Mouse (Mus musculus) neural tube, embryonic 10.5 days (tissue): ENCODE measurements around the gene Hpn.

Experiments used
- DNase-seq: peaks from one replicate; pipeline ENCODE4 v3.0.0-alpha.2; 2017; ENCODE audit warnings: low spot score; ENCODE audit errors: extremely low spot score

The Hpn gene

DNA sequence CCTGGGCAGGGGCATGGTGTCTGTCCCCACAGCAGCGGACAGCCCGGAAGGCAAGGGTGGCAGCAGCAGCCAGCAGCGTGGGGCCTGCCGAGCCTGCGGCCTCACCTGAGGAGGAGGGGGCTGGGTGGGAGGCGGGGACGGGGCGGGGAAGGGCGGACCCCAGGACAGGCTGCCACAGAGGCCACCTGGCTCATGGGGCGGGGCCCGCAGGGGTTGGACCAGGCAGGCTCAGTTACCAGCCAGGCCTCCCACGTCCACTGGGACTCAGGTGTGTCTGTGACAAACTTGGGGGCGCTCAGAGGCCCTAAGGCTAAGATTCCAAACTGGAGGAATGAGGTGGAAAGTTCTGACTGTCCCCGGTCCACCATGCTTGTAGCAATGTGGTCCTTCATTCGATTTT, at the start of gene Hpn:
Gene Hpn (minus strand): TSS at position 109 of the 400 bp plus-strand sequence.
- DNase-seq: no peak

DNA sequence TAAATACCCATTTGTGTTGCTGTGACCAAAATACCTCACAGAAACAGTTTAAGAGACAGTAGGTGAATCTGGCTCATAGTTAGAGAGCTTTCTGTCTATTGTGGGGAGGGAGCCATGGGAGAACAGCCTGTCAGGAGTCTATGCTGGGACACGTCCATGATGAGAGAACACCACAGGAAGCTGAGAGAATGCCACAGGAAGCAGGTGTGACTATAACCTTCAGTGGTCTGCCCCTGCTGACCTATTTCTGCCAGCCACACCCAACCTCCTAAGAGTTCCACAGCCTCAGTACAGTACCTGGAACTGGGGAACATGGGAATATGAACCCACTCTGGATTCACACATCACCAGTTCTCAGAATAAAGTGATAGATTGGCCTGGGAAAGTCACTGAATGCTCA, 49.7 kb upstream of the Hpn start:
- no peak for DNase-seq

DNA sequence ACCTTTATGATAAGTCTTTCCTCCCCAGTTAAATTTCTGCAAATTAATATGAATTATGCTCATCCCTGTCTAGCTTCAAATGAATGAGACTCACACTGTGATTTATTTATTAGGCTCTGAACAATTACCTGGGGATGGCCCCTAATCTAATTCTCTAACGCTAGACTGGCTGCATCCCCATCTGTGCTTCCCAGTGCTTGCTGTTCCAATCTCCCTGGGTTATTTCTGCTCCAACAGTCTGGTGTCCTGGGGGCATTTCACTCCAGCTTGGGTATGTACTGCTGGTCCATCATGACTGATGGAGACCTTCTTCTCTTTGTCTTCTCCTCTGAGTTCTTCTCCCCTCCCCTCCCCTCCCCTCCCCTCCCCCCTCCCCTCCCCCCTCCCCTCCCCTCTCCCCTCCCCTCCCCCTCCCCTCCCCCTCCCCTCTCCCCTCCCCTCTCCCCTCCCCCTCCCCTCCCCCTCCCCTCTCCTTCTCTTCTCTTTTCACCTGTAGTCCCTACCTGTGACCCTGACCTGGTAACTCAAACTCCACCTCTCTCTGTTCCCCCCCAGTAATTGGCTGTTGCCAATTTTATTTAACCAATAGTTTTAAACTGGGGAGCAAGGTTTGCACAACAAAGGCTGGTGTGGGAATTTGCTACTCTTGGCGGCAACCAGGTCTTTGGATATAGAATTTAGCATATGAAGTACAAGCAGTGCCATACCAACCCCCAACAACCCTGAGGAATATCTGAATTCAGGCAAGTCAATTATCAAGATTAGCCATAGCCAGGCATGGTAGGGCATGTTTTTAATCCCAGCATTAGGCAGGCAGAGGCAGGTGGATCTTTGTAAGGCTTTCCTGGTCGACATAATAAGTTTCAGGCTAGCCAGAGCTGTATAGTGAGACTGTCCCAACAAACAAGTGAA, 48.8 kb upstream of the Hpn start:
- DNase-seq: no peak

DNA sequence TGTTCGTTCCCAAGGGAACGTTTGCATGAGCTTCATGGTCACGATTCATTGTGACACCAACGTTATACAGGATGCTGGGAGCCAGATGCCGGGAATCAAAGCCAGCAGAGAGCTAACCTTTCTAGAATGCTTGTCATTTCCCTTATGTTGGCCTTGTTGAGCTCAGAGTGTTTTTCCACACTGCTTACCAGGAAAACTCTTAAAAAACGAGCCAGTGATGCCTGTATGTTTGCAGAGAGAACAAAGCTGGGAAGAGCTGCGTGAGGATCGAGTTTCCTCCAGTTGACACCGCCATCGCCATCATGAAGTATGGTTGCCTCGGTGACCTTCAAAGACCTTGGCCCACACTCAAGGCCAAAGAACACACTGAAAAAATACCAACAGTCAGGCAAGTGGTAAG, 47.2 kb upstream of the Hpn start:
- no peak for DNase-seq

DNA sequence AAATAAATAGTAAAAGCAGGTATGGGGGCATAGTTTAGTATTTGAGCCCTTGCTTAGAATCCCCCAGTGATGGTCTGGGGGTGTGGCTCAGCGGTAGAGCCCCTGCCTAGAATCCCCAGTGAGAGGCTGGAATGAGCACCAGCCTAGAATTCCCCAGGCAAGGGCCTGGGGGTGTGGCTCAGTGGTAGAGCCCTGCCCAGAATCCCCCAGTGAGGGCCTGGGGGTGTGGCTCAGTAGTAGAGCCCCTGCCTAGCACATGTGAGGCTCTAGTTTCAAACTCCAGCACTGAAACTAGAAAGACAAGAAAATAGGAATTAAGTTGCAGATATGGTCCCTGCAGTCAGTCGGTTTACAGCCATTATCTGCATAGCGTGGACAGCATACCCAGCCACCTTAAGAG, 46.7 kb upstream of the Hpn start:
- DNase-seq: no peak

DNA sequence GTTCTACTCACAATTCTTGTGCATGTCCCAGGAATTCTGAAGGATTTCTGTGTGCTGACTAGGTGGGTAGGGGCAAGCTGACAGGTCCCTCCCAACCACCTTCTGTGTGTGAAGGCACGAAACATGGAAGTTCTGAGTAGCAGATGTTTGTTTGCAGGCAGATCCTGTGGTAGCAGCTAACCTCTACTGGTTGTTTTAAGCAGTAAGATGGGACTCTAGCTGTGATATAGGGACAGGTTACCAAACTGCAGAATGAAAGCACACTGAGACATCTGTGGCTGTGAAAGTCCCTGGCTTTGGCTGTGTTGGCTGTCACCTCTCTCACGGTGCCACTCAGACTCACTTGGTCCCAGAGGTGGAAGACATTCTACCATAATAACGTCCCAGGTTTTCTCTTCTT, 46.2 kb upstream of the Hpn start:
- no peak for DNase-seq

DNA sequence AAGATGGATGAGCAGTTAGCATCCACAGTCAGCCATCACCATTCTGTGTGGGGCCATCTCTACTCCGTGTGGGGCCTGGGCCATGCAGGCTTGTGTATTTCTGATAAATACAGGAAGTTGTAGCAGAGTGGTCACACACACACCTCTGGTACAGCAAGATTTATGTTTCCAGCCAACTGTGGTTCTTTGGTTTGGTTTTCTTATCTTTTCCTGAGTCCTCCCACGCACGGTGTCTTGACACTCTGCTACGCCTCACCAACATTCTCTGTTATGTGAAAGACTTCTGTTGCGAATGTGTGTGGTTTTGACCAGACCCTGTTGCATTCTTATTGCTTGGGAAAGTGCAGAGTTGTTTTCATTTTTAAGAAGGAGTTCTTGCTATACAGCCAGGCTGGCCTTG, 45.7 kb upstream of the Hpn start:
- no peak for DNase-seq

DNA sequence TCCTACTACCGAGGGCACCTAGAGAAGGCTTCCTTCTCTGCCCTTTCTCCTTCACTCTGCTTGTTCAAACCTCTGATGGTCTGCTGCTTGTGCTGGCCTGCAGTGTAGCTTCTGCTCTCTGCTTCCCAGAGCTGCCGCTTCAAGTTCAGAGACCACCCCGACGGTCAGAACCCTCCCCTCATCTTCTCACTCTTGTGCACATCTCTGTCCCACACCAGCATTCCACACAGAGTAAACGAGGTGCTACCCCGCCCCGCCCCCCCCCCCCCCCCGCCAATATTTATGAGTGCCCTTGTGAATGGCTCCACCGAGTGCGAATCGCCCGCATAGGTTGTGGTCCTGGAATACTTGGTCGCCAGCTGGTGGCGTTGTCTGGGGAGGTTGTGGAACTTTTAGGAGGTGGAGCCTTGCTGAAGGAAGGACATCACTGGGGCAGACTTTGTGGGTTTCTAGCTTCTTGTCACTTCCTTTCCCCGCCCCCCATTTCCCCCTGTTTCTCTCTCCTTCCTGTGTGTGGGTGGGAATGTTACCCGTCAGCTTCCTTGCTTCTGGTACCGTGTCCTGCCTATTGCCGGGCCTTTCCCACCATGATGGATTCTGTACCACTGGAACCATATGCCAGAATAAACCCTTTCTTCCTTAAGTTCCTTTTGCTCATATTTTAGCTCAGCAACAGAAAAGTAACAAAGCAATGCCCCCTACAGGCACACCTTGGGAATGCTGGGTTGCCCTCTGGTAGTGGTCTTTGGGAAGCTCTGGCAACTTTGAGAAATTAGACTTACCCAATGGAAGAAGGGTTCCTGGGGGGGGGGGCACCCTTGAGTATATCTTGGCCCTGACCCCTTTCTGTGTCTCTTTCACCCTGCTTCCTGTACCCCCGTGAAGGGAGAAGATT, 41.2 kb upstream of the Hpn start:
- DNase-seq: peak; percentile 35

DNA sequence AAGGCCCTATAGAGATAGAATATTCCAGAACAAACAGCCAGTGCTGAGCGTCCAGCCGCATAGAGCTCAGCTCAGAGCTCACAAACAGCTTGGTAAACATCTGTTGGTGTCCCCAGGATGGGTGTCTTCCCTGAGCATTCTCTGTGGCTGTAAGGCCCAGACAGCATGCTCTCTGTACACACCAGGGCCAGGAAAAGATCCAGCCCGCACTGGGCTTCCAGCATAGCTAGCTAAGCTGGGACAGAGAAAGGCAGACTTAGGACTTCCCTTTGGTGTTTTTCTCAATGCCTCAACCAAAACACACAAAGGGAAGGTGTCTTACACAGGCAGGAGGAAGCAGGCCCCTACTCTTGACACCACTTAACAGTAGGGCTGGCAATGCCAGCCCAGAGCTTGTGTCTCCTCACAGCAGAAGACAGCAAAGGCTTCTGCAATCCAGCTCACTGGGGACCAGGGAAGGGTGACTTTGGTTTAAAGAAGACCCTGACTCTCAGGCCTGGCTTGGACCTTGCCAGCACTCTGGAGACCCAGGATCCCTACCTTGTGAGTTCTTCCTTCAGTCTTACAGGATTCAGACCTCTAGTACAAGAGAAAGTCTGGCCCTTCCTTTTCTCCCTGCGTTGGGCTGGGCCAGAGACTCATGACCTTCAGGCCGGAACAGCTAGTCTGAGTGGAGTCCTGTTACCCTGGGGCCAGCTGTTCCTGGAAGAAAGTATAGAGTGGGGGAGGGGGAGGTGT, 40.4 kb upstream of the Hpn start, which contains the start of gene Gramd1a:
Gene Gramd1a (minus strand): TSS at position 601 of the 738 bp plus-strand sequence.
- peak; percentile 27 for DNase-seq

DNA sequence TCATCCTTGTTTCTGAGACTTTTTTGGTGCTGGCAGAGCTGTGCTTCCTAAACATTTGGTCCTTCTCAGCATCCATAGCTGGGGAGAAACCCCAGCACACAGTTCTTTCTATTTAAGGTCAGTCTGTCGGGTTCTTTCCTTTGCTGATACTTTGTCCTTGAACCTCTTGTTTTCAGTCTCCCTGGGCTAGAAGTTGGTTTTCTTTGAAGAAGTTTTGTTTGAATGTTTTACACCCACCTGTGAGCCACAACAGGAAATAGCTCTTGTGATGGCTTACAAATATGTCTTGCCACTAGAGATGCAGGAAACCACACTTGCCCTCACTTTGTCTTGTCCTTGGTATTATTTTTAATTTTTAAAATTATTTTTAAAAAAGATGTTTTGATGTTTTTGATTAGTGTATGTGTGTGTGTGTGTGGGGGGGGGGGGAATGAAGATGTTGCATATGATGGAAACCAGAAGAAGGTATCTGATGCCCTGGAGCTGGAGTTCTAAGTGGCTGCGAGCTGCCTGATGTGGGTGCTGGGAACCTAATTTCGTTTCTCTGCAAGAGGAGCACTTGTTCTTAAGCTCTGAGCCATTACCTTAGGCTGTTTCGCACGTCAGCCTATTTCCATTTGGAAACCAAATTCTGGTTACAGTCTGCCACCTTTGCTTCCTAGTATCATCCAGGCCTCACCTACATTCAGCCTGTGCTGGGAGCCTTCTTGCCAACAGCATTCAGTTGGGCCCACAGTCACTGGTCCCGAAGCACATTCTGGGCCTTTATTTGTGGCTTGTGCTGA, 38.6 kb upstream of the Hpn start:
- DNase-seq: no peak

DNA sequence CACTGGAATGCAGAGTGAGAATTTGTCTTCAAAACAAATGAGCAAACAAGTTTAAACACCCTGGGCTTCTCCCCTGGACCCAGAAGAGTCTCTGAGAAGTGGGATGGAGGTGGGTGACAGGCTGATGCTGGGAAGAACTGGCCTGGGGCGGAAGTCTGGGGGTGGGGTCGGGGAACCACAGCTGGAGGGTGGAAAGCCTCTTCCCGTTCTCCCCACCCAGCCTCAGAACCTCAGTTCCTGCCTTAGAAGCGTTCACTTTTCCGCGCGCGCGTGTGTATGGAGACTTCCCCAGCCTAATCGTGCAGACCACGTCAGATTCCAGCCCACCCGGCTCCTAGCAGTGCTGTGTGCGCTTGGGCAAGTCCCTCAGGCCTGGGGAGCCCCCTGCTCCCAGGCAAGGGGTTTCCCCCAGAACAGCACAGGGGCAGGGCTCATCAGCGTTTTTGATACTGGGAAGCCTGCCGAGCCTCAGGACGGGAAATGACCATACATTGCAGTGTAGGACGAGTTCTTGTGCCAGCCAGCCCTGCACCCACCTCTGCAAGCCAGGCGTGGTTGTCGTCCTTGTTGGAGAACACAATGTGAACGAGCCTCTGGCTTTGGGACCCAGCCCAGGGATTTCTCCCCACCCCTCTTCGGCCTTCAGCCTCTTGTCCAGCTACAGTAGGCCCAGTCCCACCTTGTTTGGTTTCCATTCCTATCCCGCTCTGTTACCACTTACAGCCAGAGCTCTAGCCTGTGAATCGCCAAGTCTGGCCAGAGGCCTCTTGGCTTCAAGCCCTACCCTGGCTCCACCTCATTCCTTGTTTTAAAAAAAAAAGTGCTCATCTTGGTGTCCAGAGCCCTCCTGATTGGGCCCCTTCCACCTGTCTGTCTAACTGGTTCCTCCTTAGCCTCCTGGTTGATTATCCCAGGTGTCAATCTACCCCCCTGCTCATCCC, 36.5 kb upstream of the Hpn start:
- peak; percentile 72 for DNase-seq

DNA sequence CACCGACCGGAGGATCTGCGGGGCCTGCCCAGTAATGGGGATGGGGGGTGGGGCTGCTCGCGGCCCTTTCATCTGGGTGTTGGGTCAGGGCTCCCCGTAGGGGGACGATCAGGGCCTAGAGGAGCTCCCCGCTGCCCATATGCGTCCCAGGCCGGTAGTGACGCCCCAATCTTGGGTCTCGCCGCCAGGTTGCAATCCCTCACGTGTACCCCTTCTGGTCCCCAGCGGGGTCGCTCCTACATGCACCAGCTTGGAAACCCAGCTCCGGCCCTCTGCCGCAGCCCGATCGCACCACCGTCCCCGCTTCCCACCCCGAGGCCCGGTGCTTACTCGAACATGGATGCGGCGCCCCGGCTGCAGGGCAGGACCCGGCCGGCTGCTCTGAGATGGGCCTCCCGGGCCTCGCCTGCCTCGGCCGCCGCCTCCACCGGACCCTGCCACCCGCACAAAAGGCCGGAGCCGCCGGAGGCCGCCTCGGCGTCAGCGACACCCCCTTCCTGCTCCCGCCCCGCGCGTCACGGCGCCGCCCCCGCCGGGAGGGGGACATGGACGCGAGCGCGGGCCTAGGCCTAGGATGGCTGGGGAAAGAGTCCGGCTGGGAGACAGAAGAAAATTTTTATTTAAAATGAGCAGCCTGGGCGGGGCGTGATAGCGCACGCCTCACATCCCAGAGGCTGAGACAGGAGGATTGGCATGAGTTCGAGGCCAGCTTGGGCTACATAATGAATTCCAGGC, 35.6 kb upstream of the Hpn start:
- DNase-seq: peak; percentile 86

DNA sequence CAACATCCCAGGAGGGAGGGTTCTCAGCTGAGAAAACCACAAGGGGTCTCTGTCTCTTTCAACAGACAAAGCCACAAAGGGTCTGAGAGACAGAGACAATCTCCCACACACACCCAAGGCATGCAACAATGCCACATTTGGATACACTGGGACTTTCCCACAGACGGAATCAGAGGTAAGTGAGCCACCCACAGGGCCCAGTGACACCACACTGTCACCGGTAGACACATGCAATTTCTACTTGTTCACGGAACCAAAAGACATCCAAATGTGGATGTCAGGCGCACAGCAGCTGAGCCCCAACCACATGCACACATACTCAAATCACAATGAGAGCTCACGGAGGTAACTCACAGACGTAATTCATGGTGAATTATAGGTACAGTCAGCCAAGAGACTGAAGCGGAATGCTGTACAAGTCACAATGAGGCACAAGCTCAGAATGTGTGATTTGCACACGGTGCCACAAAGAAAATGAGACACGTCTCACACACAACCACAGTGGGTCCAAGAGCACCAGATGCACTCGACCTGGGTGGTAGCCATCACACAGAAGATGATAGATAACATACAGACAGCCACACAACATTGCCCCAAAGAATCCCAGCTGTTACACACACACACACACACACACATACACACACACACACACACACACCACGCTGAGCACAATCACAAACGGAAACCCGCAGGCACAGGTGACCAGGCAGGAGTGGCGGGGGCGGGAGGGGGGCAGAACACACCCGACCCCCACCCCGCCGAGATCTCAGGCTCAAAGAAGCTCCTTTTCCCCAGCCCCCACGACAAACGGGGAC, 34.9 kb upstream of the Hpn start:
- DNase-seq: peak; percentile 58

DNA sequence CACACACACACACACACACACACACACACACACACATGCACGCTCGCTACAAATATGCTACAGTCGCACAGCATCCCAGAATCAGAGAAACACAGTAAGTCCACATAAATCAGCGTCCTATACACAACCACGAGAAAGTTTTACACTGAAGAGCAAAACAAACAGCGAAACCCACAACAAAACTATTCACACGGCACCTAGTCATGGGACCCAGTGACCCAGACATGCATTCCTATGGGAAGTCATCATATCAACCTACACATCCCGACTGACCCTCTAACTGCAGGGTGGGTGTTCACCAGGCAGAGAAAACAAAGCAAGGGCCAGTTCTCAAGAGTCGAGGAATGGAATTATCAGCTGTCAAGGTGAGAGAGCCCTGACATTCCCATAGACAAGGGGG, 34.2 kb upstream of the Hpn start:
- no peak for DNase-seq

DNA sequence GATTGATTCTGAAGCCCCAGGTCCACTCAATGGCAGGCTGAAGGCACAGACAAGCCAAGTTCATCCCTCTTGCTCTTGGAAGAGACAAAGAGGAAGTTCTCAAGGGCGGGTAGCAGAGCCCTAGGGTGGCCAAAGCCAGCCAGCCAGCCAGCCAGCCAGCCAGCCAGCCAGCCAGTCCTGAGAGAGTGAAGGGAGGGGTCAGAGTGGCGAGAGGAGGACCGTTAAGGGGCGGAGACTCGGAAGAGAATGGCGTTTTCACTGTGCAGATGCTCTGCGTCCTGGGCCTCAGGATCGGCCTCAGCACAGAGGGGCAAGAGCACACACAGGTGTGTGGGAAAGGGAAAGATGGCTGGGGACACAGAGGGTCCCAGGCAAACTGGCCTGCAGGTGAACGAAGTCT, 33.7 kb upstream of the Hpn start:
- peak; percentile 59 for DNase-seq

DNA sequence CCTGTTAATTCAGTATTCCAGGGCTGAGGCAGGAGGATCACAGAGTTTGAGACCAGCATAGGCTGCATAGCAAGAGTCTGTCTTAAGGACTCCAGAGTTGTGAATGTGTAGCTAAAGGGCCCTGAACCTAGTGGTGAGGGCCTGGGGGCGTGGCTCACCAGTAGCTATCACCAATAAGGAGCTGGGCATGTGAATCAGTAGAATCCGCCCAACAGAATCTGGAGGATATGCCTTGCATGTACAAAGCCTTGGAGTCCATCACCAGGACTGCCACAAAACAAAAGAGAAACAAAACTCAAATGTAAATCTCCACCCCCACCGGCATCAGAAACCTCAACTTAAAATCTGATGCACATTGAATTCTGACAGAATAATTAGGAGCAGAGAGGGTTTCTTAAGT, 33.0 kb upstream of the Hpn start:
- DNase-seq: no peak

DNA sequence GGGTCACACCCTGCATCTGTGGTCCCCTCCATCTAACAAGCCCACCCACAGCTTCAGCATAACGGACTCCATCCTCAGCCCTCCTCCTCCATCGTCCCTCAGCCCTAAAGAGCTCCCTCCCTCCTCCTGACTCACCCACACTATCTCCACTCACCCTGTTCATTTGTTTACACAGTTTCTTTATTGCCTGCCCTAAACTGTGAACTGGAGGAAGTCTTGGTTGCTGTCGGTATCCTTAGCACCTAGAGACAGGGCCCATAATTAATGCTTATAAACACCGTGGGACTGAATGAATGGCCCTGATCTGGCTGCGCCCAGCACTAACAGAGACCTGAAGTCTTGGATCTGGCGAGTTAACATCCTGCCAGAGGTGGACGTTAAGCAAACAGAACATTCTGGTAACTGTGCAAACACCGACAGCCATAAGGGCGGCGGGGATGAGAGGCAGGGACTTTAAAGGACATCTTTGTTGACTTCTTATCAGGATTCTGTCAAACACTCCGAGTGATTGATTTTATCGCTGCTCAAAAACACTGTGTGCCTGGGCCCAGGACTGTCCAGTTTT, 30.6 kb upstream of the Hpn start:
- DNase-seq: no peak

DNA sequence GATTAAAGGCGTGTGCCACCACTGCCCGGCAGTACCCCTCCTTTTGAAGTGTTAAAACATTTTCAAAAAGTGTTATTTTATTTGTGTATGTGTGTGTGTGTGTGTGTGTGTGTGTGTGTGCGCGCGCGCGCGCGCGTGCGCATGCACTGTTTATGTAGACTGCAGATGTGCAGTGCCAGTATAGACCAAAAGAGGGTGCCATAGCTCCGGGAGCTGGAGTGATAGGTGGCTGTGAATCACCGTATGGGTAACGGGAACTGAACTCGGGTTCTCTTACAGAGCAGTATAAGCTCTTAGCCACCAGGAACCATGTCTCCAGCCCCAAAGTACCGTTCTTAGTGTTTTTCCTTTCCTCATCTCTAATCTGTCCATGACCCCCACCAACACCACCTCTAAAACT, 29.8 kb upstream of the Hpn start:
- no peak for DNase-seq
